Mouse (Mus musculus) spleen, adult 2 months (tissue): ENCODE results near the gene Calcoco2.

Source experiments
- CTCF ChIP-seq: fragments of 200-500 bp; IDR thresholded peaks from 2 replicates; pipeline ENCODE4 v1.5.1; 2011; ENCODE audit warnings: mild to moderate bottlenecking, inconsistent platforms; ENCODE audit not compliant: insufficient read depth, insufficient read length, insufficient replicate concordance; ENCODE audit errors: extremely low read depth
- POLR2A ChIP-seq: fragments of 200-500 bp; IDR thresholded peaks from 2 replicates; pipeline ENCODE4 v1.6.1; 2011; ENCODE audit warnings: low read depth, low read length, inconsistent platforms

DNA sequence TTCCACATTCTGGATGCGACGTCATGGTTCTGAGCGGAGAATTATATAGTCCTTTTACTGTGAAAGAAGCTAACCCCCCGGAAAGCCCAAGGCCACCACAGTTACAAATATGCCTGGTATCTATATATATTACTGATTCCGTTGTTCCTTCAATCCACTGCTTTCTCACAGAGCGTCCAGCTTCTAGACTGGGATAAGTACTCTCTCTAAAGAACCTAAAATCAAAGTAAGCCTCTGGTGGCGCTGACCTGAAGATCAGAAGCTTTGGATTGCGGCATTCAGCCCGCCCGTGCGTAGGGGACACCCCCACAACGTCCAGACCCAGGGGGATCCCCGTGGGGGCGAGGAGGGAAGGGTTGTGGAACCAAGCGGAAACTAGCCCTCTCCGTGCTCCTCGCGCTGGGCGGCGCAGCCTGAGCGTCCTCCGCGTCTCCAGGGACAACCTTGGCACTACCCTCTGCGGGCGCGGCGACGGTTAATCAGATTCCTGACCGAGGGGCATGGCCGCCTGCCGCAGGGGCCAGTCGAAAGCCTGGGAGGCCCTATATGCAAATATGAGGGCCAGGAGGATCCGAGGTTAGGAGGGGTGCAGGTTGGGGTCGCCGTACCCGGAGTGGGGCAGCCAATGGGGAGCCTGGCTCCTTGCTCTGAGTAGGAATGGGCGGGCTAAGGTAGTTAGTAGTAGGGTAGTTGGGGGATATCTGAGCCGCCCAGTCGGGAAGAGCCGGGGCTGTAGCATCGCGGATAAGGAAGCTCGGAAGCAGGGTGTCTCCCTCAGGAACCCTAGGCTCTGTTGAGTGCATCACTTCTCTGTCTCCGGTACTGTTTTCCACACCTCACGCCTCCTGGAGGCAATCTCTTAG lies 12.5 kb upstream of the Calcoco2 start:
- TF ChIP-seq CTCF: no peak
- TF ChIP-seq POLR2A: no peak
